Mouse (Mus musculus) neural tube, embryonic 11.5 days (tissue): ENCODE measurements at regions not wholly inside any gene's neighbourhood (a gene's known extent, or its start where the extent isn't known, plus 50 kb on each side); places are given as distances from the start of the nearest gene placed in this dataset.

ENCODE experiments used
- ATAC-seq: fragments of 200-750 bp; cut with Nextera tagmentation; 2 replicates; pipeline ENCODE4 v1.8.0; 2017; ENCODE audit warnings: moderate number of reproducible peaks, mild to moderate bottlenecking, moderate TSS enrichment, moderate library complexity; ENCODE audit not compliant: insufficient read depth, low FRiP score, low TSS enrichment
- DNase-seq: peaks from one replicate; pipeline ENCODE4 v3.0.0-alpha.2; 2015; ENCODE audit warnings: low spot score
- H3K27ac ChIP-seq: fragments of 300-500 bp; sonication (generic); 2 replicates; pipeline ENCODE4 v1.5.1; 2014; ENCODE audit warnings: low read depth, mild to moderate bottlenecking, low read length
- H3K27me3 ChIP-seq: fragments of 300-500 bp; sonication (generic); 2 replicates; pipeline ENCODE4 v1.6.1; 2014; ENCODE audit warnings: mild to moderate bottlenecking, low read length, mixed read lengths; ENCODE audit not compliant: control insufficient read depth, insufficient read depth
- H3K36me3 ChIP-seq: fragments of 300-500 bp; sonication (generic); 2 replicates; pipeline ENCODE4 v1.6.1; 2014; ENCODE audit warnings: mild to moderate bottlenecking, low read length, moderate library complexity, mixed read lengths; ENCODE audit not compliant: control insufficient read depth, insufficient read depth
- H3K4me1 ChIP-seq: fragments of 300-500 bp; sonication (generic); 2 replicates; pipeline ENCODE4 v1.6.1; 2014; ENCODE audit warnings: low read length, mixed read lengths; ENCODE audit not compliant: control insufficient read depth, insufficient read depth
- H3K4me2 ChIP-seq: fragments of 300-500 bp; sonication (generic); 2 replicates; pipeline ENCODE4 v1.6.1; 2014; ENCODE audit warnings: low read depth, mild to moderate bottlenecking, moderate library complexity
- H3K4me3 ChIP-seq: fragments of 300-500 bp; sonication (generic); 2 replicates; pipeline ENCODE4 v1.5.1; 2014; ENCODE audit warnings: low read depth, low read length
- H3K9ac ChIP-seq: fragments of 300-500 bp; sonication (generic); 2 replicates; pipeline ENCODE4 v1.6.1; 2014; ENCODE audit warnings: mild to moderate bottlenecking, low read length
- H3K9me3 ChIP-seq: fragments of 300-500 bp; sonication (generic); 2 replicates; pipeline ENCODE4 v1.6.1; 2016; ENCODE audit warnings: low read length; ENCODE audit not compliant: control insufficient read depth
- WGBS: fragments of 180-500 bp; shearing (Covaris S2); extraction: QIAGEN DNeasy Blood & Tissue Kit; methylation state at CpG from one replicate; pipeline ENCODE4 v1.1.7; 2014; 5-methylcytosine and 5-hydroxymethylcytosine counted together

DNA sequence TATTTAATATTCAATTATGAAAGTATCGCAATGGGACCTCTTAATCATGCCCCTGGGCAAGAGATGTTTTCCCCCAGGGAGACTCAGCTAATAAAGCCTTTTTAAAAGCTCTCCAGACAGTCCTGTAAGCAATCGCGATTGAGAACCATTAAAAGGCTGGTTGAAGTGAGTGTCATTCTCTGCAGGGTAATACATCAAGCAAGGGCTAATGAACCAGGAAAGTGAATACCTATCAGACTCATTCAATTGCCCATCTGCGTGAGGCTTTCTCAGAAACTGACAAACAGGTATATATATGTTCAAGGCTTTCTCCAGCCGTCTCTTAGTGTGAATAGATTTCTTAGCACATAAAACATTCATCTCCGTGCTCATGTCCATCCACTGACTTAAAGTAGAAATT lies 286.8 kb upstream of the Xrcc4 start:
- Histone ChIP-seq H3K4me1 (no peaks in the 10 kb centered on the region), H3K9ac (no peak overlapping the region), H3K4me3 (no peak overlapping the region), H3K9me3 (no peaks in the 10 kb centered on the region), H3K4me2 (no peak overlapping the region), H3K27me3 (no peaks in the 10 kb centered on the region), H3K27ac (no peak overlapping the region), H3K36me3 (no peaks in the 10 kb centered on the region)
- ATAC-seq = peak; percentile 61
- 53% methylated on average over 6 of the region's 6 CpGs for WGBS
- peak; percentile 17 for DNase-seq

DNA sequence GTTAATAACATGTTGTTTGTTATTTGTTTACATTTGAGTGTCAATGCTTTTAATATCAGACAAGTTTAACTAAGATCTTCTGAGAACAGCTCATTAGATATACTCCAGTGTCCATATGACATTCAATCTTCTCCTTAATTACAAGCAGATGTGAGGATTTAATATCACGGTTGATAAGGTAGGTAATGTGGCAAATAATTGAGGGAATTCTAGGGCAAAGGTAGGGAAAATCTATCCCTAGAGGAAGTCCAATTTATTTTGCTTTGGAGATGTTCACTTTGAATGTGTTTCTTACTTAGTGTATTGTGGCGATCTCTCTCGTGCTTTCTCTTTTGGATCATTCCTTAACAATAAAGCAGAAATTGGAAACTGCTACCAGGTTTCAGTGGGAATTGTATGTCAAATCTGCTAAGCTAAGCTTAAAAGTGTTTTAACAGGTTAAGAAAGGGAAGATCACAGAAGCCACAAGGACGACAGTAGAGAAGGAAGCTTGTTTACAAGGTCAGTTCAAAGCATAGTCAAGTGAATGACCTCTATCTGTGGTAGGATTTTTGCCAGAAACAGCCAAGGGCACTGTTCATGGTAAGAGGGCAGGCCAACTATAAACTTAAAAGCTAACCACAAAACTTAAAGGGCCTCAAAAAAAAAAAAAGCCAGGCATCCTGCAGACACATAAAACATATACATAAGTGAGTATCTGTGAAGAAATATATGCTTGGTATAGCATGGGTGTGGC lies 282.2 kb upstream of the Xrcc4 start:
- H3K36me3 ChIP-seq = no peaks in the 10 kb centered on the region
- DNase-seq (no peak), ATAC-seq (no peak)
- H3K4me3 ChIP-seq = no peak overlapping the region
- 66% methylated on average over 4 of the region's 4 CpGs for WGBS
- no peaks in the 10 kb centered on the region for H3K27me3 ChIP-seq
- no peaks in the 10 kb centered on the region for H3K4me1 ChIP-seq
- no peak overlapping the region for H3K9ac ChIP-seq
- no peak overlapping the region for H3K27ac ChIP-seq
- no peaks in the 10 kb centered on the region for H3K9me3 ChIP-seq
- H3K4me2 ChIP-seq = no peak overlapping the region

GRCm38 (mm10) chr13:90370746-90371414 lies 281.5 kb upstream of the Xrcc4 start:
- H3K4me1 ChIP-seq = no peaks in the 10 kb centered on the region
- no peaks in the 10 kb centered on the region for H3K36me3 ChIP-seq
- 75% methylated on average over 3 of the region's 3 CpGs for WGBS
- H3K9ac ChIP-seq = no peak overlapping the region
- no peak overlapping the region for H3K4me3 ChIP-seq
- no peaks in the 10 kb centered on the region for H3K9me3 ChIP-seq
- no peak overlapping the region for H3K27ac ChIP-seq
- H3K4me2 ChIP-seq = no peak overlapping the region
- no peak for ATAC-seq
- no peaks in the 10 kb centered on the region for H3K27me3 ChIP-seq
- DNase-seq = no peak

GRCm38 (mm10) chr13:90364518-90365027 lies 275.2 kb upstream of the Xrcc4 start:
- H3K27me3 ChIP-seq = no peaks in the 10 kb centered on the region
- DNase-seq (no peak), ATAC-seq (no peak)
- H3K4me3 ChIP-seq = no peak overlapping the region
- 90% methylated on average over 4 of the region's 4 CpGs for WGBS
- H3K36me3 ChIP-seq = no peaks in the 10 kb centered on the region
- no peaks in the 10 kb centered on the region for H3K9me3 ChIP-seq
- H3K27ac ChIP-seq = no peak overlapping the region
- no peak overlapping the region for H3K9ac ChIP-seq
- no peaks in the 10 kb centered on the region for H3K4me1 ChIP-seq
- no peak overlapping the region for H3K4me2 ChIP-seq

DNA sequence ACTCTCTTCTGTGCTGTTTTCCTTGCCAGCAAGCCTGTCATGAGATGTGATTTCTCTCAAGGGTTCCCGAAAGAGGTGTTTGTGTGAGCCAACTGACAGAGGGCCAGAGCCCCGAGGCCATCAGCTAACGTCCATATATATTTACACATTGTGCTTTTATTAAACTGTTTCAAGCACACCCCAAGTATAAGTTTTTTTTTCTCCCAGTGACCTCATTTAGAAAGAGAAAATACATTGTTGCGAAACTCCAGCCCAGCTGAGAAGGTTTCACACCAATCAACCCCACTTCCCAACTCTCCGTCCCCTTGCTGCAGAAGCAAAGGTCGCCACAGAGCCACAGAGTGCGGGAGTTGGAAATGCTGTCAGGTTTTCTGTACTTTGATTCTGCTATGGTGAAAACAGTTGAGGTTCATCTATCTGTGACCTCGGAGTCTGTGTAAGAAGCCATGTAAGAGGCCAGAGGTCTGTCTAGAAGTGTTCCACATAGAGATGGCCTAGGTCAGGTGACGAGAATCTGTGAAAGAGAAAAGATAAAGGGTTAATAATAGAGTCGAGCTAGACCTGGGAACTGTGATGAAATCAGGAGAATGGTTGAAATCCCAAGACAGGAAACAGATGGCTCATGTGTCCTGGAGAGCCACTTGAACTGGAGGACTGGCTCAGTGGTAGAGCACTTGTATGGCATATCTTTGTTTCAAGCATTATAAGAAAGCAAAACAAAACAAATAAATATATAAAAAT lies 270.6 kb upstream of the Xrcc4 start:
- Histone ChIP-seq H3K27ac (no peak overlapping the region), H3K4me3 (no peak overlapping the region), H3K9ac (no peak overlapping the region), H3K4me1 (no peaks in the 10 kb centered on the region), H3K9me3 (no peaks in the 10 kb centered on the region), H3K27me3 (no peaks in the 10 kb centered on the region), H3K4me2 (no peak overlapping the region), H3K36me3 (no peaks in the 10 kb centered on the region)
- DNase-seq (no peak), ATAC-seq (no peak)
- WGBS = 78% methylated on average over 10 of the region's 10 CpGs

DNA sequence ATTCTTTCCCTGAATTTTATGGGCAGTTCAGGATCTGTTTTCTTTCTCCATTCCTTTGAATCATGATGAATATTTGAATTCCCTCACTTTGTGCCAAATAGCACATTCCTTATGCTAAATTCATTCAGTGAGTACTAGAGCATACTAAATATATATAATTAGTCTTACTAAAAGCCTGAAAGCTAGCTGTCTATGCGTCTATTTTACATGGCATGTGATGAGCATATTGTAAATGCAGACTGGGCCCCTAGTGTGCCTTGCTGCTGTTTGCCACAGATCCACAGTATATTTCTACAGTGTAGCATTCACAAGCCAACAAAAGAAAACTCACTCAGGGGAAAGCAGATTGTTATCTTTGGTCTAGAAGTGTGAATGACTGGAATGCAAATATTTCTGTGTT lies 268.7 kb upstream of the Xrcc4 start:
- DNase-seq (no peak), ATAC-seq (no peak)
- WGBS = 87% methylated on average over 1 of the region's 1 CpGs

DNA sequence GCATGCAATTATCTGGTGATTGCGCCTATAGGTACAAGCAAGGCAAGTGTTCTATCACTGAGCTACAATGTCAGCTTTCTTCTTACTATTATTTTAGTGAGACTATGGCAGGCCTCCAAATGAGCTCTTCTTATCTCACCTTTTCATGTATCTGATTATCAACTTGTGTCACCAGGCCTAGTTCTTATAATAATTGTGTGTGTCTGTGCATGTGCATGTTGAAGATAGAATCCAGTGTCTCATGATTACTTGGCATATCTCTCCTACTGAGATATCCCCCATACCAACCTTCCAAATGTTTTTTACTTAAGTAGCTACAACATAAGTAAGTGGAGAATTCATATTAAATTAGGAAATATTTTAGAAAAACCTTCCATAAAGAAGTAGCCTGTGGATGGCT lies 266.2 kb upstream of the Xrcc4 start:
- no peak for DNase-seq
- Histone ChIP-seq H3K4me3 (no peak overlapping the region), H3K27me3 (no peaks in the 10 kb centered on the region), H3K9me3 (no peaks in the 10 kb centered on the region), H3K9ac (no peak overlapping the region), H3K4me1 (no peaks in the 10 kb centered on the region), H3K36me3 (no peaks in the 10 kb centered on the region), H3K4me2 (no peak overlapping the region), H3K27ac (no peak overlapping the region)
- WGBS = 93% methylated on average over 1 of the region's 1 CpGs
- no peak for ATAC-seq

More for the DNA sequence above, 268.7 kb upstream of the Xrcc4 start:
- Histone ChIP-seq H3K4me2 (no peak overlapping the region), H3K9me3 (no peaks in the 10 kb centered on the region), H3K9ac (no peak overlapping the region), H3K27ac (no peak overlapping the region), H3K36me3 (no peaks in the 10 kb centered on the region), H3K4me1 (no peaks in the 10 kb centered on the region), H3K4me3 (no peak overlapping the region), H3K27me3 (no peaks in the 10 kb centered on the region)

GRCm38 (mm10) chr13:90342823-90343222 lies 253.4 kb upstream of the Xrcc4 start:
- 82% methylated on average over 4 of the region's 4 CpGs for WGBS
- H3K36me3 ChIP-seq = no peaks in the 10 kb centered on the region

More at GRCm38 (mm10) chr13:90342823-90343222, 253.4 kb upstream of the Xrcc4 start:
- Histone ChIP-seq H3K27me3 (no peaks in the 10 kb centered on the region), H3K9ac (no peak overlapping the region), H3K9me3 (no peaks in the 10 kb centered on the region), H3K4me1 (no peaks in the 10 kb centered on the region), H3K27ac (no peak overlapping the region), H3K4me2 (no peak overlapping the region), H3K4me3 (no peak overlapping the region)
- no peak for ATAC-seq
- no peak for DNase-seq
